Mouse (Mus musculus) bone marrow macrophage, adult 2 months (primary cell): ENCODE measurements around the gene Nop53.

ENCODE experiments used
- CTCF ChIP-seq: IDR thresholded peaks from 2 replicates; pipeline ENCODE4 v1.5.1; 2012; ENCODE audit warnings: low read depth, mild to moderate bottlenecking, low read length, moderate library complexity
- POLR2A ChIP-seq: IDR thresholded peaks from 2 replicates; pipeline ENCODE4 v1.6.1; 2012; ENCODE audit warnings: mild to moderate bottlenecking, low read depth, low read length, borderline replicate concordance

- TF ChIP-seq CTCF (no peak), POLR2A (no peak)
Measured at GRCm38 (mm10) chr7:15919947-15920346, 25.9 kb downstream of the Nop53 start.
